Mouse (Mus musculus) left cerebral cortex, adult 18-20 months (tissue): Measurements from ENCODE around the gene Plvap. TPM values are rescaled to one million over a fixed set of nuclear protein-coding genes. Genes with fewer than 3 reads are reported as not detected.

ENCODE experiments used
- DNase-seq, 2 experiments: peaks; one replicate each; pipeline ENCODE4 v3.0.0; 2021 to 2022; ENCODE audit warnings: low spot score in 2 of 2, mixed read lengths in 1 of 2
- total RNA-seq, 2 experiments: library from RNA; stranded (reverse); gene quantifications; 2 replicates each; pipeline ENCODE4 v1.2.3; 2021

Gene Plvap
- total RNA-seq, 2 experiments from 2014 or later = 9.4 to 9.5 TPM

GRCm38 (mm10) chr8:71527162-71527870 is 15.8 kb upstream of the Plvap start:
- no peak for DNase-seq

DNA sequence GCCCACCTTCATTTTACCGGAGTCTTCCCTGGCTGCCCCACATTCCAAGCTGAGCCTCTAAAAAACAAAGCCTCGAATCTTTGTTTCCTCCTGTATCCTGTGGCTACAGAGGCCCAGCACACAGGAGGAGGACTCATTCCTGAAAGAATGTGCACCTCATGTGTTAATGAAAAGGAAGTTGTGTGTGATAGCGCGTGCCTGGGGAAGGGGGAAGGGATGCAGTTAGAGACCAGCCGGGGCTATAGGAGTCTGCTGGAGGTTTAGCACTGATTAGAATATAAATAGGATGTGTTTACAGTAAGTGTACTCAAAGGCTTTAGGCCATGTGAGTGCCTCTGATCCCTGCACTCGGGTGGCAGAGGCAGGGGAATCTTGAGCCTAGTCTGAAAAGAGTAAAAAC is 14.7 kb upstream of the Plvap start:
- DNase-seq = no peak

- DNase-seq = no peak
Measured at GRCm38 (mm10) chr8:71525226-71526050, 13.9 kb upstream of the Plvap start, which contains the start of gene Ccdc194. Ccdc194 (minus strand) TSS chr8:71525711.

DNA sequence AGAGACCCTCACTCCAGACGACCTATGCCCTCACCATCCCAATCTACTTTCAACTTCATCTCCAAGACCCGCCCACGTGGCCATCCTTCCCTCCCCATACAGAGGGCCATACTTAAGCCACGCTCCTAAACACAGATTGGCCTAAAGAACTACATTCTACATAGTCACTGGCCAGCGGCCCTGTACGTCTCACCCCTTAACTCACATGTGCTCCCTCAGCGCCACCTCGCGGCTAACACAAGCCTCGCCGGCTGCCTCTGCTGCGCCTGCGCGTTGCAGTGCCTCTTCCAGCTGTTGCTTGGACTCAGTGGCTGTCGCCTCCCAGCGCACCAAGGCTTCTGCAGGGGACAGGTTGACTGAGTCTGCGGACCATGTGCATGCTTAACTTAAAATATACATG is 10.1 kb upstream of the Plvap start:
- DNase-seq = peak; percentile 92 to 96

GRCm38 (mm10) chr8:71519037-71519825 is 7.7 kb upstream of the Plvap start:
- peak in 1 of 2 experiments; percentile 57 for DNase-seq

- DNase-seq = no peak
Measured at GRCm38 (mm10) chr8:71516786-71517185, 5.2 kb upstream of the Plvap start.

DNA sequence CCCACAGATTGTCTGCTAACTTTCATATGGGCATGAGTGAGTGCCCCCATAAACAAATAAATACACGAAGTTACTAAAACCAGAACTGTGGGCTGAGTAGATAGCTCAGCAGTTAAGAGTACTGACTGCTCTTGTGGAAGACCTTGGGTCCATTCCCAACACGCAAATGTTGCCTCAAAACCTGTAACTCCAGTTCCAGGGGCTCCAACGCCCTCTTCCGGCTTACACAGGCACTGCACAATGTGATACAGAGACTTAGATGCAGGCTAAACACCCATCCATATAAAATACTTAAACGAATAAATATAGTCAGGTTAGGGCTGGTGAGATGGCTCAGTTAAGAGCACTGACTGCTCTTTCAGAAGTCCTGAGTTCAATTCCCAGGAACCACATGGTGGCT is 3.5 kb upstream of the Plvap start:
- no peak for DNase-seq

GRCm38 (mm10) chr8:71513018-71513754 is 1.6 kb upstream of the Plvap start:
- no peak for DNase-seq

GRCm38 (mm10) chr8:71509316-71509715 is 2.2 kb downstream of the Plvap start:
- DNase-seq = no peak

DNA sequence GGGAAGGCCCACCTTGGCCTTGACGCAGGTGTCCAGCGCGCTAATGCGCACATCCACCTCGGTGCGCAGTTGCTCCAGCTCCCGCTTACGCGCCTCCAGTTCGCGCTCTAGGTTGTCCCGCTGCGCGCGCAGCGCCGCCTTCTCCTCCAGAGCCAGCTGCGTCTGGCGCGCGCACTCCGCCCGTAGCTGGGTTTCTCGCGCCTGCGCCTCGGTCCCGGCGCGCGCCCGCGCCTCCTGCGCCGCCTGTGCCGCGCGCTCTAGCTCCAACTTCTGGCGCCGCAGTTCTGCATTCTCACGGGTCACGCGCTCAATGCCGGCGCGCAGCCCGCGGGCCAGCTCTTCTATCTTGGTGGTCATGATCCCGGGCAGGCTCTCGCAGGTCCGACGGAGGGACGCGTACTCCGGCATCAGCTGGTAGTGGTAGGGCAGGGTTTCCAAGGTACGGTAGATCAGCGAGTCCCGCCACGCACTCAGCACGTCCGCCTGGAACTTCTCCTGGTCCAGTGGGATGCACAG is 3.9 kb downstream of the Plvap start:
- peak; percentile 71 to 91 for DNase-seq

DNA sequence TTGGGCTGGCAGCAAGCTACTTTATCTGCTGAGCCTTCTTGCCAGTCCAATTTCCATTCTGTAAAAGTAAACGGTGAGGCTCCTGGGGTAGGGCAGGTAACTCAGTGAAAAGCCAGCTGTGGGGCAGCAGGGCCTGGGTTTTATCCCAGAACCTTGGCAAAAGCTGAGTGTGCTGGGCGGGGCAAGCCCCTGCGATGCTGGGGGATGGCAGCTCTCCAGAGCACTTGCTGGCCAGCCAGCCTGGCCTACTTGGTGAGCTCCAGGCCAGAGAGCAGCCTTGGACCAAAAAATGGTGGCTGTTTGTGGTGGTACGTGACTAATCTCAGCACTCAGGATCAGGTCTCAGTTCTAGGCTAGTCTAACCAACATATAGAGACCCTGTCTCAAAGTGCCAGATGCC is 5.6 kb downstream of the Plvap start:
- no peak for DNase-seq

DNA sequence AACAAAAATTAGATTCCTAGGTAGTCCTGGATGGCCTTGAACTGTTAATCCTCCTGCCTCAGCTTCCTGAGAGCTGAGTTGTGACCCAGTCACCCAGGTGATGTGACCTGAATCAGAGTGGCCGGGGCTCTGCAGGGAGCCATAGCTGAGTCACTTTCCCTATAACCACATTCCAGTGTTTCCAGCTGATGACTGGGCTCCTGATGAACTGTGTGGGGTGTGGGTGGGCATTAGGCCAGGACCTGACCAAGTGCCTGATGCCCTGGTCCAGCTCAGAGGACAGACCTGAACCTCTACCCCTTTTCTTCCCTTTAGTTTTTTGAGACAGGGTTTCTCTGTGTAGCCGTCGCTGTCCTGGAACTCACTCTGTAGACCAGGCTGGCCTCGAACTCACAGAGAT is 6.2 kb downstream of the Plvap start:
- no peak for DNase-seq

- DNase-seq = no peak
Measured at GRCm38 (mm10) chr8:71504349-71504748, 7.2 kb downstream of the Plvap start.

DNA sequence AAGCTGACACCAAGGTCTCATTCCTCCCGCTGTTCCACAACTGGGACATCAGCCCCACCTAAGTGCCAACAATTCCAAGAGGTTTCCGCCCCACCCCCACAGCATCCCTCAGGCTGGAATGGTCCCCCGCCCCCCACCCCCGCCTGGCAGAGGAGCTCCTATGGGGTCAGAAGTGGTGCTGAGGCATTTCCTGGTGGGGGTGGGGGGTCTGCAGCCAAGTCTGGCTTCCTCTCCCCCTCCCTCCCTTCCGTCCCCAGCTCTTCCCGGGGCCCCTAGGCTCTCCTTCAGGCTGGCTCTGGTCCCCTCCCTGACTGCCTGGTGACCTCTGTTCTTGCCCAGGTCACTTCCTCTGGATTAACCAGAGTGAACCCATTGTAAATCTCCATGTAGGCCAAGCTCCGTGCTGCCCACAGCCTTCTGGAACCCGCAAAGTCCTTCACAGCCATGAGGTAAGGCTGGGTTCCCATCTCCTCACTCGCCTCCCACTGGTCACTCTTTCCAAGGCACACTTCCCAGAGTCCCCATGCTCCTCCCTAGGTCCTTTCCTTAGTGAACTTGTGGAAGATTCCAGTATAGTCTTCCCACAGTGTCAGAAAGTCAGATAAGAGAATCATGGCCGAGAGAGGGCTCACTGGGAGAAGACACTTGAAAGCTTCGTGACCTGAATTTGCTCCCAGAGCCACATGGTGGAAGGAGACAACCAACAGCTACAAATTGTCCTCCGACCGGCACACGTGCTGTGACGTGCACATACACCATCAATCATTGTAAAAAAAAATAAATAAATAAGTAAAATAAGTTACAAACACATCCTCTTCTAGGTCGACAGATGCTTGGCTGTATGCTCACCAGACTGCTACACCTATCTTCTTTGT is 12.5 kb downstream of the Plvap start:
- no peak for DNase-seq

GRCm38 (mm10) chr8:71497881-71498501 is 13.6 kb downstream of the Plvap start:
- DNase-seq = no peak

- no peak for DNase-seq
Measured at GRCm38 (mm10) chr8:71497077-71497645, 14.4 kb downstream of the Plvap start.

- no peak for DNase-seq
Measured at GRCm38 (mm10) chr8:71496481-71496880, 15.1 kb downstream of the Plvap start.

- no peak for DNase-seq
Measured at GRCm38 (mm10) chr8:71495811-71496210, 15.7 kb downstream of the Plvap start.

DNA sequence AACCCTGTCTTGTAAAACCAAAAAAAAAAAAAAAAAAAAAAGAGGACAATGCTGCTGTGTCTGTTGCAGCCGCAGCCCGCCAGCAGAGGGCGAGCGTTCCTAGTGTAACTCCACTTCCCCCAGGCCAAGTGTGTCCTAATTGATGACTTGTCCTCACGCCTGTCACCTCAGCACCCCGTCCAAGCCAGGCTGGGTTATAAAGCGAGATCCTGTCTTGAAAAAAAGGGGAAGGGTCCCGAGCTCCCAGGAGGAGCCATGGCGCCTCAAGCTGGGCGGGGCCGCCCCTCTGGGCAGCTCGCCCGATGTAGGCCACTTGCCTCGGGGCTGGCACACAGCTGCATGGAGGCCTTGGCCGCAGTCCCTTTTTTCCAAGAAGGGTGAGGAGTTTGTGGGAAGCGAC is 16.5 kb downstream of the Plvap start:
- DNase-seq = peak; percentile 78
